Comparison of ENCODE assay signal across 23 mouse cellular contexts in genomic region chr1:132850809-132851208, GRCm38 (mm10). TPM values are rescaled to one million over a fixed set of nuclear protein-coding genes. Genes with fewer than 3 reads are reported as not detected.
"Had no signal": no experiment of that assay in that cellular context is flagged by ENCODE, and none has a peak within 500 bp of the region (broad histone marks: within the 10 kb centered on the region; RNA-seq: fewer than 3 reads in every experiment).

No protein-coding gene starts in this region.

- H3K4me2 ChIP-seq: limb, embryonic 12.5 days; limb, embryonic 15.5 days; liver, embryonic 11.5 days; lung, embryonic 14.5 days; neural tube, embryonic 12.5 days; neural tube, embryonic 15.5 days had no signal

- H3K36me3 ChIP-seq: limb, embryonic 12.5 days; limb, embryonic 15.5 days; midbrain, embryonic 10.5 days; neural tube, embryonic 12.5 days; neural tube, embryonic 15.5 days had no signal

- H3K4me3 ChIP-seq: limb, embryonic 12.5 days; limb, embryonic 15.5 days; megakaryocyte, embryonic 14.5 days; midbrain, embryonic 10.5 days; neural tube, embryonic 12.5 days; neural tube, embryonic 15.5 days had no signal

- H3K27me3 ChIP-seq: neural tube, embryonic 12.5 days; neural tube, embryonic 15.5 days had no signal

- ATAC-seq: liver, postnatal 0 days; lung, postnatal 0 days had no signal

- H3K27ac ChIP-seq: limb, embryonic 12.5 days; limb, embryonic 15.5 days; liver, embryonic 14.5 days; midbrain, embryonic 10.5 days; neural tube, embryonic 12.5 days; neural tube, embryonic 15.5 days; stomach, postnatal 0 days had no signal

- DNase-seq: kidney, postnatal 10 days; kidney, postnatal 36 days; left cerebral cortex, postnatal 4 days; liver, postnatal 0 days; lung, embryonic 14.5 days; lung, postnatal 36 days; midbrain, embryonic 14.5 days; right cerebral cortex, adult 18-20 months; right cerebral cortex, postnatal 14 days; right cerebral cortex, postnatal 4 days; thymus, adult 2 months; thymus, postnatal 14 days; thymus, postnatal 4 days had no signal

- H3K9me3 ChIP-seq: limb, embryonic 15.5 days; neural tube, embryonic 15.5 days had no signal

- H3K4me1 ChIP-seq: megakaryocyte, embryonic 14.5 days had no signal

- H3K9ac ChIP-seq: limb, embryonic 12.5 days; limb, embryonic 15.5 days; liver, embryonic 14.5 days; liver, postnatal 0 days; lung, embryonic 14.5 days; neural tube, embryonic 12.5 days; neural tube, embryonic 15.5 days had no signal

RNA-seq across cellular contexts. Expression of gene Lrrn2, which starts 29.3 kb away (rescaled TPM):
- polyA plus RNA-seq: liver, postnatal 0 days had no signal
